Mouse (Mus musculus): ENCODE measurements around the gene Sorbs2. TPM values are rescaled to one million over a fixed set of nuclear protein-coding genes. Genes with fewer than 3 reads are reported as not detected.

Gene Sorbs2
- polyA plus RNA-seq, 1 experiment from 2014 or later: 113 TPM

GRCm38 (mm10) chr8:45608413-45608812, 100.8 kb downstream of the Sorbs2 start:
- H3K9me3 ChIP-seq: no peaks in the 10 kb centered on the region
- WGBS: 81% methylated on average over 6 of the region's 6 CpGs

GRCm38 (mm10) chr8:45610426-45611215, 103.0 kb downstream of the Sorbs2 start:
- Histone ChIP-seq H3K9ac (no peak overlapping the region), H3K4me1 (peaks cover 14% of the 10 kb centered on the region), H3K27me3 (no peaks in the 10 kb centered on the region), H3K36me3 (replicated peaks) (no peaks in the 10 kb centered on the region), H3K4me3 (replicated peaks) (no peak overlapping the region), H3K4me2 (no peak overlapping the region), H3K27ac (no peak overlapping the region), H3K9me3 (no peaks in the 10 kb centered on the region)
- ATAC-seq (ENCODE audit: low FRiP score): no peak
- WGBS: 29% methylated on average over 7 of the region's 7 CpGs

More at GRCm38 (mm10) chr8:45608413-45608812, 100.8 kb downstream of the Sorbs2 start:
- H3K4me2 ChIP-seq: no peak overlapping the region
- peaks cover 5% of the 10 kb centered on the region; the same call in 1 of the 2 replicates for H3K4me1 ChIP-seq
- no peak overlapping the region for H3K4me3 ChIP-seq (replicated peaks)
- H3K27me3 ChIP-seq: no peaks in the 10 kb centered on the region
- H3K9ac ChIP-seq: no peak overlapping the region
- no peak for ATAC-seq (ENCODE audit: low FRiP score)
- no peaks in the 10 kb centered on the region for H3K36me3 ChIP-seq (replicated peaks)
- H3K27ac ChIP-seq: no peak overlapping the region

GRCm38 (mm10) chr8:45611320-45611719, 103.7 kb downstream of the Sorbs2 start:
- H3K4me3 ChIP-seq (replicated peaks): no peak overlapping the region
- no peak for ATAC-seq (ENCODE audit: low FRiP score)
- no peak overlapping the region for H3K9ac ChIP-seq
- 80% methylated on average over 1 of the region's 1 CpGs for WGBS
- no peaks in the 10 kb centered on the region for H3K9me3 ChIP-seq
- no peak overlapping the region for H3K4me2 ChIP-seq
- no peaks in the 10 kb centered on the region for H3K27me3 ChIP-seq
- H3K36me3 ChIP-seq (replicated peaks): no peaks in the 10 kb centered on the region
- H3K27ac ChIP-seq: no peak overlapping the region
- peaks cover 15% of the 10 kb centered on the region for H3K4me1 ChIP-seq

GRCm38 (mm10) chr8:45614610-45615009, 107.0 kb downstream of the Sorbs2 start:
- Histone ChIP-seq H3K9ac (no peak overlapping the region), H3K9me3 (no peaks in the 10 kb centered on the region), H3K4me2 (no peak overlapping the region), H3K27ac (no peak overlapping the region), H3K36me3 (replicated peaks) (no peaks in the 10 kb centered on the region), H3K27me3 (no peaks in the 10 kb centered on the region), H3K4me1 (peaks cover 15% of the 10 kb centered on the region), H3K4me3 (replicated peaks) (no peak overlapping the region)
- 46% methylated on average over 5 of the region's 5 CpGs for WGBS
- ATAC-seq (ENCODE audit: low FRiP score): no peak

- Histone ChIP-seq H3K4me1 (peaks cover 15% of the 10 kb centered on the region), H3K36me3 (replicated peaks) (no peaks in the 10 kb centered on the region), H3K4me3 (replicated peaks) (no peak overlapping the region), H3K9me3 (no peaks in the 10 kb centered on the region), H3K9ac (no peak overlapping the region), H3K4me2 (no peak overlapping the region), H3K27me3 (no peaks in the 10 kb centered on the region), H3K27ac (no peak overlapping the region)
- peak; percentile 30; the same call in 1 of the 2 replicates for ATAC-seq (ENCODE audit: low FRiP score)
- WGBS: 17% methylated on average over 9 of the region's 9 CpGs
These were observed 107.5 kb downstream of the Sorbs2 start for GRCm38 (mm10) chr8:45615050-45615449.

- no peak overlapping the region for H3K9ac ChIP-seq
- H3K27ac ChIP-seq: no peak overlapping the region
- peaks cover 11% of the 10 kb centered on the region for H3K4me1 ChIP-seq
- H3K27me3 ChIP-seq: no peaks in the 10 kb centered on the region
- H3K36me3 ChIP-seq (replicated peaks): no peaks in the 10 kb centered on the region
- H3K4me2 ChIP-seq: no peak overlapping the region
- ATAC-seq (ENCODE audit: low FRiP score): no peak; the same call in 1 of the 2 replicates
- no peak overlapping the region for H3K4me3 ChIP-seq (replicated peaks)
- WGBS: 54% methylated on average over 7 of the region's 7 CpGs
- no peaks in the 10 kb centered on the region for H3K9me3 ChIP-seq
These were observed 108.0 kb downstream of the Sorbs2 start for GRCm38 (mm10) chr8:45615551-45615950.

GRCm38 (mm10) chr8:45621576-45622178, 114.1 kb downstream of the Sorbs2 start:
- Histone ChIP-seq H3K27ac (no peak overlapping the region), H3K4me1 (peaks cover 9% of the 10 kb centered on the region; the same call in 1 of the 2 replicates), H3K4me2 (no peak overlapping the region), H3K9me3 (no peaks in the 10 kb centered on the region), H3K4me3 (replicated peaks) (no peak overlapping the region), H3K36me3 (replicated peaks) (no peaks in the 10 kb centered on the region), H3K9ac (no peak overlapping the region), H3K27me3 (no peaks in the 10 kb centered on the region)
- 83% methylated on average over 15 of the region's 15 CpGs for WGBS
- ATAC-seq (ENCODE audit: low FRiP score): no peak

- H3K27ac ChIP-seq: no peak overlapping the region
- no peak overlapping the region for H3K4me2 ChIP-seq
These were observed 118.8 kb downstream of the Sorbs2 start for GRCm38 (mm10) chr8:45626406-45626805.

GRCm38 (mm10) chr8:45627246-45628241, 120.0 kb downstream of the Sorbs2 start:
- no peaks in the 10 kb centered on the region for H3K9me3 ChIP-seq
- peak overlapping the region; percentile 69 for H3K4me2 ChIP-seq
- H3K9ac ChIP-seq: peak overlapping the region; percentile 80
- H3K4me3 ChIP-seq (replicated peaks): peak overlapping the region; percentile 68
- peaks cover 37% of the 10 kb centered on the region for H3K4me1 ChIP-seq
- WGBS: under 1% methylated on average over 28 of the region's 28 CpGs
- H3K36me3 ChIP-seq (replicated peaks): no peaks in the 10 kb centered on the region
- no peaks in the 10 kb centered on the region for H3K27me3 ChIP-seq
- peak; percentile 95 for ATAC-seq (ENCODE audit: low FRiP score)
- H3K27ac ChIP-seq: peak overlapping the region; percentile 95

More at GRCm38 (mm10) chr8:45626406-45626805, 118.8 kb downstream of the Sorbs2 start:
- Histone ChIP-seq H3K4me1 (peaks cover 37% of the 10 kb centered on the region), H3K9ac (no peak overlapping the region), H3K4me3 (replicated peaks) (no peak overlapping the region), H3K9me3 (no peaks in the 10 kb centered on the region), H3K27me3 (no peaks in the 10 kb centered on the region), H3K36me3 (replicated peaks) (no peaks in the 10 kb centered on the region)
- ATAC-seq (ENCODE audit: low FRiP score): no peak
- WGBS: 58% methylated on average over 5 of the region's 5 CpGs

GRCm38 (mm10) chr8:45628421-45629065, 121.0 kb downstream of the Sorbs2 start:
- Histone ChIP-seq H3K36me3 (replicated peaks) (no peaks in the 10 kb centered on the region), H3K9ac (peak overlapping the region; percentile 80), H3K4me1 (peaks cover 37% of the 10 kb centered on the region), H3K4me3 (replicated peaks) (peak overlapping the region; percentile 68), H3K27ac (peak overlapping the region; percentile 95), H3K9me3 (no peaks in the 10 kb centered on the region), H3K27me3 (no peaks in the 10 kb centered on the region), H3K4me2 (peak overlapping the region; percentile 69)
- ATAC-seq (ENCODE audit: low FRiP score): no peak
- 12% methylated on average over 9 of the region's 9 CpGs for whole genome bisulfite sequencing

GRCm38 (mm10) chr8:45629066-45629430, 121.5 kb downstream of the Sorbs2 start:
- no peaks in the 10 kb centered on the region for H3K9me3 ChIP-seq
- peak overlapping the region; percentile 80 for H3K9ac ChIP-seq
- 49% methylated on average over 8 of the region's 8 CpGs for WGBS

More at GRCm38 (mm10) chr8:45629066-45629430, 121.5 kb downstream of the Sorbs2 start:
- H3K4me3 ChIP-seq (replicated peaks): peak overlapping the region; percentile 68
- H3K4me1 ChIP-seq: peaks cover 37% of the 10 kb centered on the region
- H3K27ac ChIP-seq: peak overlapping the region; percentile 95
- H3K36me3 ChIP-seq (replicated peaks): no peaks in the 10 kb centered on the region
- H3K4me2 ChIP-seq: peak overlapping the region; percentile 69
- ATAC-seq (ENCODE audit: low FRiP score): no peak
- no peaks in the 10 kb centered on the region for H3K27me3 ChIP-seq
